Mouse (Mus musculus) lung, embryonic 14.5 days (tissue): ENCODE results near the gene Parp16. TPM values are rescaled to one million over a fixed set of nuclear protein-coding genes. Genes with fewer than 3 reads are reported as not detected.

ENCODE experiments used
- ATAC-seq: fragments of 200-750 bp; cut with Nextera tagmentation; 2 replicates; pipeline ENCODE4 v1.8.0; 2017; ENCODE audit warnings: mild to moderate bottlenecking, moderate TSS enrichment, moderate library complexity; ENCODE audit not compliant: insufficient read depth
- DNase-seq: peaks from one replicate; pipeline ENCODE4 v3.0.0-alpha.2; 2015
- H3K27ac ChIP-seq: fragments of 300-500 bp; sonication (generic); 2 replicates; pipeline ENCODE4 v1.5.1; 2014; ENCODE audit warnings: low read depth, mild to moderate bottlenecking, moderate library complexity
- H3K27me3 ChIP-seq: fragments of 300-500 bp; sonication (generic); 2 replicates; pipeline ENCODE4 v1.6.1; 2014; ENCODE audit warnings: low read length, control low read depth; ENCODE audit not compliant: insufficient read depth
- H3K36me3 ChIP-seq: fragments of 300-500 bp; sonication (generic); 2 replicates; pipeline ENCODE4 v1.6.1; 2014; ENCODE audit warnings: control low read depth; ENCODE audit not compliant: insufficient read depth
- H3K4me1 ChIP-seq: fragments of 300-500 bp; sonication (generic); 2 replicates; pipeline ENCODE4 v1.6.1; 2014; ENCODE audit warnings: antibody characterized with exemption, control low read depth; ENCODE audit not compliant: insufficient read depth
- H3K4me2 ChIP-seq: fragments of 300-500 bp; sonication (generic); 2 replicates; pipeline ENCODE4 v1.6.1; 2014; ENCODE audit warnings: mild to moderate bottlenecking
- H3K4me3 ChIP-seq: fragments of 300-500 bp; sonication (generic); 2 replicates; pipeline ENCODE4 v1.5.1; 2014; ENCODE audit warnings: low read depth, low read length
- H3K9ac ChIP-seq: fragments of 300-500 bp; sonication (generic); 2 replicates; pipeline ENCODE4 v1.6.1; 2014
- H3K9me3 ChIP-seq: fragments of 300-500 bp; sonication (generic); 2 replicates; pipeline ENCODE4 v1.6.1; 2016; ENCODE audit warnings: low read depth, low read length, control low read depth
- CTCF ChIP-seq: IDR thresholded peaks from 2 replicates; pipeline ENCODE4 v1.5.1; 2016; ENCODE audit warnings: antibody characterized with exemption, low read depth
- WGBS: fragments of 180-500 bp; shearing (Covaris S2); extraction: QIAGEN DNeasy Blood & Tissue Kit; methylation state at CpG from one replicate; pipeline ENCODE4 v1.1.7; 2014; 5-methylcytosine and 5-hydroxymethylcytosine counted together
- polyA plus RNA-seq: library from polyadenylated mRNA; unstranded; fragments of >200 nt; fragmentation: Nextera tagmentation; extraction: Ambion mirVana; gene quantifications from 2 replicates; pipeline ENCODE4 v1.2.1, GENCODE M21; 2014

Parp16 gene
- 5.3 and 6.9 TPM in 2 replicates for polyA plus RNA-seq

DNA sequence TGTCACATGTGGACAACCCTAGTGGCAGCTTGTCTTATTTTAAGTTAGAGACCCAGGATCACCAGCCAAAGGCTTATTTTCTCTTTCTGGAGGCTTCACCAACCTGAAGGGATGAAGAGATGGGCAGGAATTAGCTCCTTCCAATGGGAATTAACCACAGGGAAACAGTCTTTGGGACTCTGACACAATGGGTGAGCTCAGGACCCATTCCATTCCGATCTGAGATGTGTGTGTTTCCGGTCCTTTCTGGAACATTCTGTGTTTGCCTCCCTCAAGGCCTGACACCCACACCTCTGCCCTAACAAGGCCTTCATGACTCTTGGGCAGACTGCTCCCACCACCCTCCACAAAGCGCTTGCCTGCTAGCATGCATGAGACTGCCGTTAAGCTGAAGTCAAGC, at the start of gene Parp16:
Gene Parp16, plus strand, starts transcription at position 301 of the 400 bp plus-strand sequence.
- no peaks in the 10 kb centered on the region for H3K9me3 ChIP-seq
- ATAC-seq (no peak), DNase-seq (no peak)
- peak within 1 kb of the TSS; percentile 23; the same call in 1 of the 2 replicates for H3K4me2 ChIP-seq
- H3K4me1 ChIP-seq = peaks cover 19% of the 10 kb centered on the region
- 73% methylated on average over 4 of the region's 4 CpGs for WGBS
- no peak for TF ChIP-seq CTCF
- H3K9ac ChIP-seq = no peak within 1 kb of the TSS
- no peaks in the 10 kb centered on the region for H3K36me3 ChIP-seq
- no peaks in the 10 kb centered on the region for H3K27me3 ChIP-seq
- no peak within 1 kb of the TSS for H3K4me3 ChIP-seq
- peak within 1 kb of the TSS; percentile 95 for H3K27ac ChIP-seq

DNA sequence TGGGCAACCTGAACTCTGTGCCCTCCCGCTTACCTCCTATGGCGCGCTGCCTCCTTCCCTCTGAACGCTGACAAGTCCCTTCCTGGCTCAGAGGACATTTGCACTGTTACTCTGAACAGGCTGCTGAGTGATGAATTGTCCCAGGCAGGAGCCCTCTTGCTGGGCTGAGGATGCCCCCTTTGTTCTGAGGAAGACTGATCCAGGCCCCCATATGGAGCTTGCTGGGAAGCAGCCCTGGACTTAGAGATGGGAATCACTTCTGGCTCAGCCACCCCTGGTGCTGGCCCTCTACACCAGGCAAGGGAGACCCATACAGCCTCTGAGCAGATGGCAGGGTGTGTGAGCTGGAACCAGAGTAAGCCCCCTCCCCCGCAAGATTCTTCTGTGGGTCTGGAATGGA, 49.2 kb upstream of the Parp16 start:
- Histone ChIP-seq H3K36me3 (peaks cover 9% of the 10 kb centered on the region), H3K27ac (no peak overlapping the region), H3K4me3 (no peak overlapping the region), H3K27me3 (no peaks in the 10 kb centered on the region), H3K9me3 (no peaks in the 10 kb centered on the region), H3K4me1 (peaks cover 3% of the 10 kb centered on the region; the same call in 1 of the 2 replicates), H3K4me2 (no peak overlapping the region), H3K9ac (no peak overlapping the region)
- TF ChIP-seq CTCF = no peak
- DNase-seq = no peak
- WGBS = 76% methylated on average over 5 of the region's 5 CpGs
- no peak for ATAC-seq

DNA sequence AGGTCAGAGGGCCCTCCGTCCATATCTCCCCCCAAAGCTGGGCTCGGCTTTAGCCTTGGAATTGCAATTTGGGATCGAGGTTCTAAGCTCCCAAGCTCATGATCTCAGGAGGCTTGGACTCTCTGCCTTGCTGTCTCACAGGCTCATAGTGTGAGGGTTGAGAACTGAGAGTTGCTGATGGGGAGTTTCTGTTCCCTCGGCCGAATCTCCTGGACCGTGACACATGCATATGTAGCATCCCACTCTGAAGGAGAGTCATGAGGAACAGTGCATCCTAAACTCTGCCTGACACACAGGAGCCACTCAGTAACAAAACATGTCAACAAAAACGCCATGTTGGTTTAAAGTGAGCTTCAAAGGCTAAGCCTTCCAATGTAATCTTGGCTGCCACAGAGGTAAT, 46.6 kb upstream of the Parp16 start:
- Histone ChIP-seq H3K9me3 (no peaks in the 10 kb centered on the region), H3K27me3 (no peaks in the 10 kb centered on the region), H3K4me3 (no peak overlapping the region), H3K27ac (no peak overlapping the region), H3K9ac (no peak overlapping the region), H3K4me1 (no peaks in the 10 kb centered on the region), H3K4me2 (no peak overlapping the region), H3K36me3 (peaks cover 9% of the 10 kb centered on the region)
- TF ChIP-seq CTCF = no peak
- ATAC-seq = no peak
- 78% methylated on average over 7 of the region's 7 CpGs for WGBS
- DNase-seq = no peak

DNA sequence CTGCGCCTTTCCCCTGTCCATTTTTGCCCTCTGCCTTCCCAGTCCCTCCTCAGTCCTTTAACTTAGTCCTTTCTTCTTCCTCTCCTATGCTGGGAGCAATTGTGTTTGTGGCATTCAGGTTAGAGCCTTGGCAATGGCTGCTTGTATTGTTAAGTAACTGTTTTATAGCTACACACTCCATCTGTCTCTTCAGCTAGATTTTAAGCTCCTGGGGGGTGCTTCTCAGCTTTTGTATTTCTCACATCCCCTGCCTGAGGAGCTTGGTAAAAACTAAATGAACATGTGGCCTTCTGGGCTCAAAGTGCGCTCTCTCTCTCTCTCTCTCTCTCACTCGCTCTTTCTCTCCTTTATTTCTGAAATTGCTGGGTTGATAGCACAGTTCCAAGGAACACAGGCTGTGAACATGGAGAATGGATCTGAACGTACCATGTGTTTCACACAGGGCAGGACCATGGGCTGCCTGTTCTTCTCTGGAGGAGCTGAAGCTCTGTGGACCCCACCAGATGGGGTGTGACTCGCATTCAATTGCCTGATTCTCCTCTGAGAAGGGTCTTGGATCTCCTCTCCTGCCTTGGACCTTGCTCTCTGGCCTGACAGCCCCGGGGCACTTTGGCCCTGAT, 42.3 kb upstream of the Parp16 start:
- peak overlapping the region; percentile 11; the same call in 1 of the 2 replicates for H3K9ac ChIP-seq

DNA sequence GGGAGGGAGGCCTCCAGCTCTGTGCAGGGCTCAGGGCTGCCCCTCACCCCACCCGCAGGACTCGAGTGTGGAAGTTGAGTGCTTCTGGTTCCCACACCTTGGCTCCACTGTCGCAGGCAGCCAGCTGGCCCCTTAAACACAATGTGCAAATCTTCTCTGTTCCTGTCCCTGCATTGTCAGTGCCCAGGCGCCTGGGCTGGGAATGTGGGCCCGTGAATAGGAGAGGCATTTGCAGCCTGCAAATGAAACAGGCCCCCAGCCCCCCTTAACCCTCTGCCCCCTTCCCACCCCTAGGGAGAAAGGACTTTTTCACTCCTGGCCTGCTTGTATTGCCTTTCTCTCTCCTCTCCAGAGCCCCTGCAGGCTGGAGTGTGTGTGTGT, 41.8 kb upstream of the Parp16 start:
- H3K9ac ChIP-seq = peak overlapping the region; percentile 11; the same call in 1 of the 2 replicates
- ATAC-seq (0 out of 2 replicates have a peak, but pooled peaks have one; percentile 14), DNase-seq (no peak)
- H3K27me3 ChIP-seq = no peaks in the 10 kb centered on the region
- no peaks in the 10 kb centered on the region for H3K9me3 ChIP-seq
- H3K4me2 ChIP-seq = no peak overlapping the region
- 23% methylated on average over 5 of the region's 5 CpGs for WGBS
- peaks cover 1% of the 10 kb centered on the region for H3K36me3 ChIP-seq
- peaks cover 11% of the 10 kb centered on the region; the same call in 1 of the 2 replicates for H3K4me1 ChIP-seq
- no peak overlapping the region for H3K4me3 ChIP-seq
- TF ChIP-seq CTCF = no peak
- H3K27ac ChIP-seq = peak overlapping the region; percentile 51

More for the DNA sequence above, 42.3 kb upstream of the Parp16 start:
- no peak overlapping the region for H3K4me2 ChIP-seq
- H3K4me1 ChIP-seq = peaks cover 11% of the 10 kb centered on the region; the same call in 1 of the 2 replicates
- H3K27ac ChIP-seq = peak overlapping the region; percentile 51
- DNase-seq = no peak
- 57% methylated on average over 6 of the region's 6 CpGs for WGBS
- no peaks in the 10 kb centered on the region for H3K27me3 ChIP-seq
- ATAC-seq = no peak
- H3K36me3 ChIP-seq = peaks cover 4% of the 10 kb centered on the region
- no peak overlapping the region for H3K4me3 ChIP-seq
- H3K9me3 ChIP-seq = no peaks in the 10 kb centered on the region
- no peak for TF ChIP-seq CTCF

DNA sequence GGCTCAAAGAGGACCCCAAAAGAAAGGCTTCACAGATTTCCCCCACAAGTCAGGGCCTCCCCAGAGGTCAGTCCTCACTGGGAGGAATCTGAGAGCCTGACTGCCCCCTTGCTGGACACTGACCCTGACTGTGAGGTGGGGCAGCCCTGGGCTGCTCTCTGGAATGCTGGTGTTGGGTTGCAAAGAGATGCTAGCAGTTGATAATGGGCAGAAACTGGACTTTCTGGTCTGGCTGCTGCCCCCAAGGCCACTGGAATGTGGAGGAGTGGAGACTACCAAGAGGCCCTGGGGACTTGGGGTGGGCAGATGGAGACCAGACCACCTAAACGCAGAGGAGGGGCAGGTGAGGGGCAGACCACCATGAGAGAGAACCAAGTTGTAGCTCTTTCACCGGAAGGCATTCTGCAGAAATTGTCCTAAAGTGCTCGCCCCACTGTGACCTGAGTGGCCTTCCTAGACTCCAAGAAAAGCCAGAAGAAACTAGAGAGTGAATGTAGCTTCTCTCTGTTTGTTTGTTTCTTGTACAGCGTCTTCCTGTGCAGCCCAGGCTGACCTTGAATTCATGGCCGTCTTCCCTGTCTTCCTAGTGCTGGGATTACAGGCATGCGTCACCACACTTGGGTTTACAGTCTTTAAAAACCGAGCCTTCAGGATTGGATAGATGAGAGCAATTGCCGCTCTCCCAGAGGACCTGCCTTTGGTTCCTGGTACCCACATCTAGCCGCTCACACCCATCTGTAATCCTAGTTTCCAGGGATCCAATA, 40.3 kb upstream of the Parp16 start:
- Histone ChIP-seq H3K27ac (peak overlapping the region; percentile 48; the same call in 1 of the 2 replicates), H3K4me3 (no peak overlapping the region), H3K4me2 (0 out of 2 replicates have a peak overlapping the region, but pooled peaks have one; percentile 12), H3K9ac (no peak overlapping the region), H3K9me3 (no peaks in the 10 kb centered on the region), H3K27me3 (no peaks in the 10 kb centered on the region), H3K4me1 (peaks cover 11% of the 10 kb centered on the region), H3K36me3 (no peaks in the 10 kb centered on the region)
- 44% methylated on average over 9 of the region's 9 CpGs for WGBS
- ATAC-seq = no peak; the same call in 1 of the 2 replicates
- DNase-seq = peak; percentile 52
- no peak for TF ChIP-seq CTCF

DNA sequence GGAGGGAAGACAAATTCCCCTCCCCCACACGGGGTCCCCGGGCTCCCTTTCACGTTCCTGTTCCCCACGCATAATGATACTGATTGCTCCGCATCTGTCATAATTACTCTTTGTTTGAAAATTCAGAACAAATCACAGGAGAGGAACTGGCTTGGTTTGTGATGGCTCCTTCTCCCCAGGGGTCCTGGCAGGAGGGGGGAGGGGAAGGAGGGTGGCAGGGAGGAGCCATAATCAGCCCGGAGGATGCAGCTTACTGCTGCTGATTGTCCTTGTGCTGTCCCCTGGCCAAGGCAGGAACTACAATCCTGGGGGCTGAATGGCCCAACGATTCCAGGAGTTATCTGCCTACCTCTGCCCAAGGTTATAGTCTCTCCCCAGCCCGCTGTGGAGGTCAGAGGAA, 38.5 kb upstream of the Parp16 start:
- 0 out of 2 replicates have a peak overlapping the region, but pooled peaks have one; percentile 12 for H3K4me2 ChIP-seq
- ATAC-seq (0 out of 2 replicates have a peak, but pooled peaks have one; percentile 37), DNase-seq (no peak)
- no peaks in the 10 kb centered on the region; the same call in 1 of the 2 replicates for H3K27me3 ChIP-seq
- H3K4me1 ChIP-seq = peaks cover 11% of the 10 kb centered on the region
- H3K27ac ChIP-seq = no peak overlapping the region
- WGBS = 13% methylated on average over 8 of the region's 8 CpGs
- H3K9ac ChIP-seq = no peak overlapping the region
- no peaks in the 10 kb centered on the region for H3K36me3 ChIP-seq
- no peaks in the 10 kb centered on the region for H3K9me3 ChIP-seq
- H3K4me3 ChIP-seq = no peak overlapping the region
- TF ChIP-seq CTCF = no peak
